Comparison of ENCODE assay signal across 21 mouse cellular contexts in the genomic region with DNA sequence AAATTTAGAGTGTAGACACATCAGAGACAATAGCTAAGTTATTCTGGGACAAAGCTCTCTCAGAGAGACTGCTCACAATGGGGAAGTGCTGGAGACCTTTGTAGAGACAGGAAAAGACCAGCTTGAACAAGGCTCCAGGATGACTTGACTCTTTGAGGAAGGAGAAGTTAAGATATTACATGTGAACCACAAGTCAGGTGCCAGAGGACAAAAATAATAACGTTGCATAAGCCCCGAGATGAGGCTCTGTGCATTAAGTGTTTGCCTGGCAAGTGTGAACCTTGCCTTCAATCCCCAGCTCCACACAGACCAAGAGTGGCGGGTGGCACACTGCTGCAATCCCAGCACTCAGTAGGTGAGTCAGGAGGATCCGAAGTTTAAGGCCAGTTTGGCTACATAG. TPM values are rescaled to one million over a fixed set of nuclear protein-coding genes. Genes with fewer than 3 reads are reported as not detected.
DNase-seq lines count a peak whose midpoint lies in the region; ATAC-seq and TF ChIP-seq lines count a peak whose summit lies in the region.
"Had no signal": no experiment of that assay in that cellular context is flagged by ENCODE, and none has a peak within 500 bp of the region (broad histone marks: within the 10 kb centered on the region; RNA-seq: fewer than 3 reads in every experiment).

No protein-coding gene starts in this region.

- H3K9me3 ChIP-seq in limb, embryonic 10.5 days (replicated peaks) = no peaks in the 10 kb centered on the region
- H3K9me3 ChIP-seq: midbrain, embryonic 15.5 days; neural tube, embryonic 13.5 days had no signal

- H3K36me3 ChIP-seq in macrophage (ENCODE audit: inconsistent target) = no peaks in the 10 kb centered on the region
- no peaks in the 10 kb centered on the region for H3K36me3 ChIP-seq in limb, embryonic 10.5 days
- H3K36me3 ChIP-seq: midbrain, embryonic 15.5 days; neural tube, embryonic 13.5 days had no signal

- H3K27me3 ChIP-seq in limb, embryonic 10.5 days (ENCODE audit: low read depth, poor library complexity, severe bottlenecking) = peaks cover 30% of the 10 kb centered on the region

- no peak overlapping the region for H3K4me3 ChIP-seq in layer of hippocampus, adult 2 months
- no peak overlapping the region for H3K4me3 ChIP-seq in macrophage (ENCODE audit: inconsistent target)
- H3K4me3 ChIP-seq in limb, embryonic 10.5 days = no peak overlapping the region
- H3K4me3 ChIP-seq: left cerebral cortex, adult 2 months; midbrain, embryonic 15.5 days; neural tube, embryonic 13.5 days had no signal

- WGBS in macrophage (ENCODE audit: missing documents) = 2% methylated on average over 4 of the region's 4 CpGs
- WGBS in limb, embryonic 10.5 days = 79% methylated on average over 4 of the region's 4 CpGs

- H3K4me1 ChIP-seq in limb, embryonic 10.5 days = no peaks in the 10 kb centered on the region
- H3K4me1 ChIP-seq: neural tube, embryonic 13.5 days had no signal

- DNase-seq in layer of hippocampus, adult 2 months (ENCODE audit: low spot score in 2 of 2) = no peak
- no peak for DNase-seq in layer of hippocampus, postnatal 10 days (ENCODE audit: low spot score in 2 of 2)
- DNase-seq in A20 (ENCODE audit: low read depth, low spot score) (peak; percentile 82), MN1 (ENCODE audit: low spot score) (no peak)
- no peak for DNase-seq in adrenal gland, postnatal 36 days
- no peak for DNase-seq in limb, embryonic 10.5 days (ENCODE audit: low spot score)
- DNase-seq: adrenal gland, adult 2 months; forebrain, postnatal 0 days; gastrocnemius, postnatal 25 days; heart, postnatal 14 days; kidney, postnatal 10 days; right cerebral cortex, adult 18-20 months; thymus, postnatal 25 days had no signal

- H3K27ac ChIP-seq in layer of hippocampus, adult 2 months = peak overlapping the region; percentile 57; the same call in 1 of the 2 replicates
- H3K27ac ChIP-seq in macrophage = peak overlapping the region; percentile 99
- no peak overlapping the region for H3K27ac ChIP-seq in limb, embryonic 10.5 days
- H3K27ac ChIP-seq: left cerebral cortex, adult 2 months; midbrain, embryonic 15.5 days; neural tube, embryonic 13.5 days had no signal

- TF ChIP-seq CTCF in layer of hippocampus, adult 2 months (conservative IDR thresholded peaks at IDR 0.05) = no peak

- ATAC-seq in common myeloid progenitor, adult 5-6 weeks (replicated peaks; ENCODE audit: low read depth, poor library complexity, severe bottlenecking) = peak; percentile 57
- ATAC-seq: forebrain, postnatal 0 days; inflammation-experienced regulatory T-cells, adult 6 months; midbrain, embryonic 15.5 days had no signal

- H3K79me2 ChIP-seq in macrophage (ENCODE audit: inconsistent target) = no peaks in the 10 kb centered on the region

RNA-seq across cellular contexts. Expression of gene Ifnar2, which starts 18.0 kb away (rescaled TPM):
- 10 to 100 TPM; 19.8 to 25.5 TPM for total RNA-seq in layer of hippocampus, adult 2 months (2021)
- 10 to 100 TPM; 23.7 to 24.4 TPM for total RNA-seq in layer of hippocampus, postnatal 10 days (2021)
- total RNA-seq in common myeloid progenitor, adult 5-6 weeks (2017) = 88.3 and 115 TPM in 2 replicates
- 100 to 1,000 TPM; 154 to 353 (median 191) TPM for total RNA-seq in macrophage (2018; cell fraction: chromatin; rRNA removed)
- 100 to 1,000 TPM; 175 to 241 (median 207) TPM for total RNA-seq in macrophage (2018; cell fraction: cytosol; rRNA removed)
- 100 to 1,000 TPM; 188 to 308 (median 236) TPM for total RNA-seq in macrophage (2018; cell fraction: nucleus; rRNA removed)
- polyA plus RNA-seq in macrophage (2018) = 183 to 327 TPM (median 193 TPM) in 3 replicates
- total RNA-seq in adrenal gland, postnatal 36 days (2021) = 100 to 1,000 TPM; 101 to 120 TPM
- polyA plus RNA-seq in limb, embryonic 10.5 days (2016; fragmentation: Nextera tagmentation; extraction: Ambion mirVana) = 33.0 and 35.3 TPM in 2 replicates

RNA-seq across cellular contexts. Expression of gene Gm21970, which starts 36.9 kb away (rescaled TPM):
- total RNA-seq in layer of hippocampus, adult 2 months (2021) = not detected
- total RNA-seq in layer of hippocampus, postnatal 10 days (2021) = 1 to 10 TPM in 1 of 2 experiments, not detected in 1; 1.1 TPM
- not detected in 2 replicates for total RNA-seq in common myeloid progenitor, adult 5-6 weeks (2017)
- not detected for total RNA-seq in macrophage (2018; cell fraction: chromatin; rRNA removed)
- under 1 TPM in 8 of 26 experiments, not detected in 18; 0.23 to 0.80 (median 0.37) TPM for total RNA-seq in macrophage (2018; cell fraction: cytosol; rRNA removed)
- 1 to 10 TPM in 1 of 26 experiments, not detected in 25; 1.6 TPM for total RNA-seq in macrophage (2018; cell fraction: nucleus; rRNA removed)
- polyA plus RNA-seq in macrophage (2018) = not detected in 3 replicates
- total RNA-seq in adrenal gland, postnatal 36 days (2021) = not detected
- not detected in 2 replicates for polyA plus RNA-seq in limb, embryonic 10.5 days (2016; fragmentation: Nextera tagmentation; extraction: Ambion mirVana)
- total RNA-seq: forebrain, postnatal 0 days; gastrocnemius, postnatal 25 days; heart, postnatal 14 days; left cerebral cortex, adult 2 months had no signal
- polyA plus RNA-seq: adrenal gland, adult 2 months; C2C12; forebrain, postnatal 0 days; midbrain, embryonic 15.5 days; neural tube, embryonic 13.5 days; stomach, embryonic 14.5 days had no signal

RNA-seq across cellular contexts. Expression of gene Il10rb, which starts 51.4 kb away (rescaled TPM):
- total RNA-seq in layer of hippocampus, adult 2 months (2021) = 1 to 10 TPM; 8.6 to 9.0 TPM
- 1 to 10 TPM; 7.4 to 8.6 TPM for total RNA-seq in layer of hippocampus, postnatal 10 days (2021)
- total RNA-seq in common myeloid progenitor, adult 5-6 weeks (2017) = 34.8 and 53.2 TPM in 2 replicates
- total RNA-seq in macrophage (2018; cell fraction: chromatin; rRNA removed) = 100 to 1,000 TPM; 195 to 513 (median 266) TPM
- 100 to 1,000 TPM; 302 to 435 (median 372) TPM for total RNA-seq in macrophage (2018; cell fraction: cytosol; rRNA removed)
- total RNA-seq in macrophage (2018; cell fraction: nucleus; rRNA removed) = 100 to 1,000 TPM; 321 to 683 (median 404) TPM
- polyA plus RNA-seq in macrophage (2018) = 357 to 533 TPM (median 380 TPM) in 3 replicates
- 100 to 1,000 TPM; 202 to 301 TPM for total RNA-seq in adrenal gland, postnatal 36 days (2021)
- polyA plus RNA-seq in limb, embryonic 10.5 days (2016; fragmentation: Nextera tagmentation; extraction: Ambion mirVana) = 7.0 TPM in 2 replicates
